Mouse (Mus musculus) spleen, adult 18-20 months (tissue): ENCODE measurements at regions not wholly inside any gene's neighbourhood (a gene's known extent, or its start where the extent isn't known, plus 50 kb on each side); places are given as distances from the start of the nearest gene placed in this dataset.

Experiments
- DNase-seq, 2 experiments: peaks; one replicate each; pipeline ENCODE4 v3.0.0; 2022; ENCODE audit warnings: mixed read lengths in 2 of 2

DNA sequence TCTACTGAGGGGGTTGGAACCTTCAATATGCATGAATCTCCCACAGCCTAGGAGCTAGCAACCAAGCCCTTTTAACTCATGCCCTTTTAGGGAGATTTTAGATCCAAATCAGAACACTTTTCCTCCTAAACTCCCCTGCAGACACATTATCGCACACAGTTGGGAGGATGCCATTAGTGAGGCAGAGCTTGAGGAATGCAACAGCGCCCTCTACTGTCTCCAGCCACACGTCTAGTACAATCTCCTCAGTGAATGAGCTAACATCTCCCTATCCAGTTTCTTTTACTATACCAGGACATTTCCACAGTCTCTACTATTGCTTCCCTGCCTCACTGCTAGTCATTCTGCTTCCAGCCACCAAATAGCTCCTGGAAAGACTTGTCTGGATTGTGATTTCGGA, 59.3 kb downstream of the 1700080O16Rik start:
- DNase-seq, result peak in 1 of 2 experiments; percentile 1

GRCm38 (mm10) chrX:51911566-51911965, 61.0 kb downstream of the 1700080O16Rik start:
- DNase-seq, result no peak

GRCm38 (mm10) chrX:51910576-51910975, 62.0 kb downstream of the 1700080O16Rik start:
- no peak for DNase-seq

DNA sequence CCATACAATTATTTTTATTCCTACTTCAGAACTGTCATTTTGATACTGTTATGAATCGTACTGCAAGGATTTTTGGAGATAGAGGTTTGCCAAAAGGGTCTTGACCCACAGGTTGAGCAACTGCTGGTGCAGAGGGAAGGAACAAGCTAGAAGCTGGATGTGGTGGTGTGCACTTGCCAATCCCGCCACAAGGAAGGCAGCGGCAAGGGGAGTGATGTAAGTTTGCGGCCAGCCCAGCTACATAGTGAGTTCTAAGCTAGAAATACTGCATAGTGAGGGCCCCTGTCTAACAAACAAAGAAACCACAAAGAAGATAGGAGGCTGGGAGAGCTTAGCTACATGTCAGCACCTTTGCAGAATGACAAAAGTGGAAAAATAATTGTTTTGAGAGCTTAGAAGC, 74.1 kb downstream of the 1700080O16Rik start:
- no peak for DNase-seq

DNA sequence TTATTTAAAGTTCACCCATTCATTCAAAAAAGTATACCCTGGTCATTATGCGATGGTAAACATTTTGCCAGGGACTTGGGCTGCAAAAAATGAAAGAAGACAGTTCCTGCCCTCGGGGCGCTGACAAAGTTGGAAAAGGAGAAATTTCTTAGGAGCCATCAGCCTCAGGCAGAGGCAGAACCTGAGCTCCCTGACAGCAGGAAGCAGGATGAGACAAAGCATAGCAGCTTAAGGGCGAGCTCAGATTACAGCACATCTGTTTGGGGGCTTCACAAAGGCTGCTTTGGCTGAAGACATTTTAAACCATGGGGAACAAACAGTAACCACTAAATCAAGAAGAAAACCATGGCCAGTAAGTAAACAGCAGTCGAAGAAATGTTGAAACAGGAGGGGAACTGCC, 75.5 kb downstream of the 1700080O16Rik start:
- no peak for DNase-seq

DNA sequence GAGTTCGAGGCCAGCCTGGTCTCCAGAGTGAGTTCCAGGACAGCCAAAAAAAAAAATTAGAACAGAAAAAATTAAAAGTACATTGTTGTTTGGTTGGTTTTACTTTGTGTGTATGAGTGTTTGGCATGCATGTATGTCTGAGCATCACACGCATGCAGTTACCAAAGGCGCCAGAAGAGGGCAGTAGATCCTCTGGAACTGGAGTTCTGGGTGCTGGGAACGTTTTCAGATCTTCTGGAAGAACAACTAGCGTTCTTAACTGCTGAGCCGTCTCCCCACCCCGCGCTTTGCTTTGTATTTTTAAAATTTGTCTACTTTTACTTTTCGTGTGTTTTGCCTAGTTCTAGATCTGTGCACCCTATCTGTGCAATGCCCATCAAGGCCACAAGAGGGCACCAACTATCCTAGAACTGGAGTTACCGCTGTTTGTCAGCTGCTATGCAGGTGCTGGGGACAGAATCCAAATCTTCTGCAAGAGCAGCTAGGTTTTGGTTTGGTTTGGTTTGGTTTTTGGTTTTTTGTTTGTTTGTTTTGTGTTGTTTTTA, 76.9 kb downstream of the 1700080O16Rik start:
- no peak for DNase-seq

DNA sequence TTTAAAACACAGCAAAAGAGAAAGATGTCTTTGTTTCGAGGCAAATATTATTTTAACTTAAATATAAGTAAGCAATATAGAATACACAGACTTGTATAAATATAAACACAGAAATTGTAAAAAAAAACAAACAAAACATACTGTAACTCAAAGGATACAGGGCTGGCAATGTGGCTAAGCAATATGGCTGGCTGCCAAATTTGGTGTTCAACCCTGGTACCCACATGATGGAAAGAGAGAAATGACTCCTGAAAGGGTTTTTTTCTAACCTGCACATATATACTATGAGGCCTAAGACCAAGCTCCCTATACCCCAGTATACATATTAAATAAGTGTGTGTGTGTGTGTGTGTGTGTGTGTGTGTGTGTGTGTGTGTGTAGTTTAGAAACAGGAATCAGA, 79.9 kb downstream of the 1700080O16Rik start:
- DNase-seq, result no peak

DNA sequence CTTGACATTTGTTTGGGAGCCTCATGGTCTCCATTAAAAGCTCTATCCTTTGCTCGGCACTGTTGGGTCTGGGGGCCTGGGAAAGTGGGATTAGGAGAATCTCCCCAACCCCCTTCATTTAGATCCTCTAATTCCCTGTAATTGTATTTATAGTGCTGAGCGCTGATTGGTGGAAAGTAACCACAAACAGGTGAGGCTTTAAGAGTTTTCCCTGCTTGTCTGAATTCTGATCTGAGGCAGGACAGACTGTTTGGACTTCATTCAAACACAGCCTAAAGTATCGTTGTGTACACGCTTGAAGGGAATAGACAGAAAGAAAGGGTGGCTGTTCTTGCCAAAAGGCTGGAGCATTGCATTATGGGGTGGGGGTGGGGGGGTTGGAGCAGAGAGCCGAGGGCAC, 85.1 kb upstream of the Usp26 start:
- DNase-seq, result no peak
